Mouse (Mus musculus): ENCODE results near the gene Pspc1.
"Not testable (repeated sequence)": the region's sequence is repeated elsewhere in the genome, so short reads cannot be mapped to it uniquely, and the experiment has no call there.

Pspc1 gene

GRCm38 (mm10) chr14:56778200-56778932, at the start of gene Pspc1:
Pspc1 (minus strand) TSS chr14:56778316.
- peak; percentile 95 for DNase-seq

GRCm38 (mm10) chr14:56824562-56824961, 46.4 kb upstream of the Pspc1 start:
- DNase-seq: peak; percentile 15

GRCm38 (mm10) chr14:56817616-56818015, 39.5 kb upstream of the Pspc1 start:
- DNase-seq: no peak

GRCm38 (mm10) chr14:56817131-56817530, 39.0 kb upstream of the Pspc1 start:
- DNase-seq: no peak

GRCm38 (mm10) chr14:56816541-56816940, 38.4 kb upstream of the Pspc1 start:
- no peak for DNase-seq

- DNase-seq: peak; percentile 86
Observed at GRCm38 (mm10) chr14:56812520-56813036, 34.5 kb upstream of the Pspc1 start.

GRCm38 (mm10) chr14:56811701-56812339, 33.7 kb upstream of the Pspc1 start, which contains the start of gene Zmym5:
Zmym5 (minus strand) TSS chr14:56811716.
- DNase-seq: peak; percentile 84

- DNase-seq: peak; percentile 54
Observed at GRCm38 (mm10) chr14:56810781-56811690, 32.9 kb upstream of the Pspc1 start.

- peak; percentile 73 for DNase-seq
Observed at GRCm38 (mm10) chr14:56793243-56793642, 15.1 kb upstream of the Pspc1 start.

GRCm38 (mm10) chr14:56784575-56784974, 6.5 kb upstream of the Pspc1 start:
- DNase-seq: no peak

- no peak for DNase-seq
Observed at GRCm38 (mm10) chr14:56778933-56779300, 801 bp upstream of the Pspc1 start.

- peak; percentile 63 for DNase-seq
Observed at GRCm38 (mm10) chr14:56777360-56778136, 568 bp downstream of the Pspc1 start.

- DNase-seq: peak; percentile 64
Observed at GRCm38 (mm10) chr14:56776571-56777238, 1.4 kb downstream of the Pspc1 start.

- no peak for DNase-seq
Observed at GRCm38 (mm10) chr14:56775416-56775815, 2.7 kb downstream of the Pspc1 start.

GRCm38 (mm10) chr14:56766438-56766837, 11.7 kb downstream of the Pspc1 start:
- not testable (repeated sequence) for DNase-seq

- not testable (repeated sequence) for DNase-seq
Observed at GRCm38 (mm10) chr14:56765117-56765516, 13.0 kb downstream of the Pspc1 start.

GRCm38 (mm10) chr14:56751282-56751681, 26.8 kb downstream of the Pspc1 start:
- DNase-seq: no peak

GRCm38 (mm10) chr14:56740175-56740574, 37.9 kb downstream of the Pspc1 start:
- peak; percentile 43 for DNase-seq

GRCm38 (mm10) chr14:56726493-56726892, 51.6 kb downstream of the Pspc1 start:
- no peak for DNase-seq

- DNase-seq: no peak
Observed at GRCm38 (mm10) chr14:56705687-56706086, 72.4 kb downstream of the Pspc1 start.

- no peak for DNase-seq
Observed at GRCm38 (mm10) chr14:56702644-56703043, 75.5 kb downstream of the Pspc1 start.

- no peak for DNase-seq
Observed at GRCm38 (mm10) chr14:56697836-56698235, 80.3 kb downstream of the Pspc1 start.

Data from thymus, postnatal 14 days (tissue).